Mouse (Mus musculus): ENCODE data around the gene Mansc1. TPM values are rescaled to one million over a fixed set of nuclear protein-coding genes. Genes with fewer than 3 reads are reported as not detected.

The Mansc1 gene
- total RNA-seq, 1 experiment from 2014 or later = 6.1 TPM

DNA sequence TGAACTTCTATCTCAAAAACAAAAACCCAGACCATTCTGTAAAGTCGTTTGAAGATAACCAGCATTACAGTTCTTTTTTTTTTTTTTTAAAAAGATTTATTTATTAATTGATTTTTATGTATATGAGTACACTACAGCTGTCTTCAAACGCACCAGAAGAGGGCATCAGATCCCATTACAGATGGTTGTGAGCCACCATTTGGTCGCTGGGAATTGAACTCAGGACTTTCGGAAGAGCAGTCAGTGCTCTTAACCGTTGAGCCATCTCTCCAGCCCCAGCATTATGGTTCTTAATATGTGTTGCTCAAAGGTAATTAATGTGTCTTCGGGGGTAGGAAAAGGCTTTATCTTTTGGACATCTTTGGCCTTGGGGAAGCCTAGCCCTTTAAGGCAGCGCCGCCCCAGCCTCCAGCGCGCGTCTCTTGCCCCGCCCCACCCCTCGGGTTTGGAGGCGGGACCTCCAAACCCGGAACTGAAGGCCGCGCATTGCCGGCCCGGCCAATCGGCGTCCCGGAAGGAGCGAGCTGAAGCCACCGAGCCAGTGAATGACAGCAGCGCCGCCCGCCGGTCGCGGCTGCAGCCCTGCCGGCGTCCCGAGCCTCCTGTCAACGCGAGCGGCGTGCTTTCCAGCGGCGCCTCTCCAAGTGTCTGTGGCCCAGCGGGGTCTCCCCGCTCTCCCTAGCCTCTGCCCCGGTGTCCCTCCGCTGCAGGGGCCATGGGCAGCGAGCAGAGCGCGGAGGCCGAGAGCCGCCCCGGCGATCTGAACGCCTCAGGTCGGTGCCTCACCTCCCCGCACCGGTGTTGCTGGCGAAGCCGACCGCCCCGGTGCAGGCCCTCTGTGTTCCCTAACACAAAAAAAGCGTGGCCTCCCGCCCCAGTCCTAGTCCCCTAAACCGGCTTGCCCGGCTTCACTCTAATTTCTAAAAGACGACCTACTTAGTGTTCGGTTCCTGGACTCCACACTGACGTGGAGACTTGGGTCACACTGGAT, 8.5 kb upstream of the Mansc1 start:
- ATAC-seq (replicated peaks; ENCODE audit: low read depth, poor library complexity, severe bottlenecking) = peak; percentile 97

DNA sequence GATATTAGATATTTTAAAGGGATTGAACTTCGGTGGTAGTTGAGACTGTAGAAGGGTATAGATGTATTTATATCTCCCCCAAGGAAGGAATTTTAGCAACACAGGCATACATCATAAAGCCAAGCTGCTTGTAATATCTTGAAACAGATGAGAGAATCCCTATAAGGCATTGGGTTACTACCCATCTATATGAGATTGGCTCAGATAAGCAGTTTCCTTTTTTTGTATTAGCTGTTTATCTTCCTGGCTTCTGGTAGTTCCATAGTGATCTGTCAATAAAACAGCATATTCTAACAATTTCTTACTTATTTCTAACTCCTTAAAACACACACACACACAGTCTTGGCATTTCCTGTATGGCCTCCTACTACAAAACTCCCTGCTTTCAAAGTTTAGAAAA, 7.6 kb upstream of the Mansc1 start:
- ATAC-seq (replicated peaks; ENCODE audit: low read depth, poor library complexity, severe bottlenecking) = no peak

DNA sequence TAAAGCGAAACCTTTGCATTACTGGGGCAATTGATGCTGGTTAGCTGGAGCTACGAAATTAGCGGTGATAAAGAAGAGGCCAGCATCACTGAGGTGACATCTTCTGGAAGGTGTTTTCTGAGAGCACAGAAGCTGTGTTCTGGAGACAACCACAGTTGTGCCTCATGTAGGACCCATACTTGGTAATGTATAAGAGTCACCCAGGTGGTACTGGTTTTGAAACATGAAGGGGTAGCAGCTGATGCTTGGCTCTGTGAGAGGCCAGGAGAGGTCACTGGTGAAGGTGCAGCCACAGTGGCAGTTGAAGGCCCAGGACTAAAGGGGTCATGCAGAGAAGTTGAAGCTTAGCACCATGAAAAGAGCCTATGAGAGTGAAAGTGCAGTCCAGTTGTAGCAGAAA, 6.9 kb upstream of the Mansc1 start, which contains the start of gene Borcs5:
Borcs5 (plus strand) TSS at position 301 of the 400 bp plus-strand sequence.
- no peak for ATAC-seq (replicated peaks; ENCODE audit: low read depth, poor library complexity, severe bottlenecking)

DNA sequence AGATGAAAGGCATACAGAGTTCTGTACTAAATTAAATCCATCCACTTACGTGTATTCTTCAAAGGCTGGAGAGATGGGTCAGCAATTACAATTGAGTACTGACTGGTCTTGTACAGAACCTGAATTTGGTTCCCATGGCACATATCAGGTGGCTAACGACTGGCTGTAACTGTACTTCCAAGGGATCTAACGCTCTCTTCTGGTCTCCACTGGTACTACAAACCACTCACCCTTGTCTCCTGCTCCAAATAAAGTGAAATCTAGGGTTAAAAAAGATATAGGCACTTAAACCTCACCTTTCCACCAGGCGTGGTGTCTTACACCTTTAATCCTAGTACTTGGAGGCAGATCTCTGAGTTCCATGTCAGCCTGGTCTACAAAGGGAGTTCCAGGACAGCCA, 4.2 kb upstream of the Mansc1 start:
- no peak for ATAC-seq (replicated peaks; ENCODE audit: low read depth, poor library complexity, severe bottlenecking)

DNA sequence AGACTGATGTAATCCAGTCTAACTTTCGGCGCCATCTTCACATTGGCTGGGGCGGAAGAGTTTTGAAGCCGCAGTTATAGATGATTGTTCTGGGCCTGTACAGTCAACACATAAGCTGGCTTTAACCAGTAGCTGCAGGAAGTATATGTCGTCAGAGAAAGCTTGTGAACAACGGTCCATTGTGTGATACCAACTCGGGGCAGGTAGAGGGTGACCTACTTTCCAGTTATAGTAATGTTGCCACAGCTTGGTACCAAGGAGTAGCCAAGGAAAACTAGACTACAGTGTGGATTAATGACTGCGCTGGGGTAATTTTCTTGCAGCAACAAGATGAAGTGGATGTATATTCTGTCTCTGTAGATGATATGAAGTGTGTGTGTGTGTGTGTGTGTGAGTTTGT, 1.3 kb upstream of the Mansc1 start:
- ATAC-seq (replicated peaks; ENCODE audit: low read depth, poor library complexity, severe bottlenecking) = no peak

DNA sequence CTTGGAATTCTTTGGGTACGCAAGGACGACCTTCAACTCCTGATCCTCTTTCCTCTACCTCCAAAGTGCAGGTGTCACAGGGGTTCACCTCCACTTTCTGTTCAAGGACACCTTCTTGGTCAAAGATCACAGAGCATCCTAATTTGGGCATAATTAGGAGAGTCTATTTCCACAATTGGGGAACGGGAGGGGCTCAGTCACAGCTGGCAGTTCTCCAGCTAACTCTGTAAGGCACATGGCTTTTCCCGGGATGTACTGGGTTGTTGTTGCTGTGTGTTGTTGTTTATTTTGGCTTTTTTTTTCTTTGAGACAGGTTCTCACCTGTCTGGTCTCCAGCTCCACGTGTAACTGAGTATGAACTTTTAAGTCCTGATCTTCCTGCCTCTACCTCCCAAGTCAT, 468 bp upstream of the Mansc1 start:
- no peak for ATAC-seq (replicated peaks; ENCODE audit: low read depth, poor library complexity, severe bottlenecking)

DNA sequence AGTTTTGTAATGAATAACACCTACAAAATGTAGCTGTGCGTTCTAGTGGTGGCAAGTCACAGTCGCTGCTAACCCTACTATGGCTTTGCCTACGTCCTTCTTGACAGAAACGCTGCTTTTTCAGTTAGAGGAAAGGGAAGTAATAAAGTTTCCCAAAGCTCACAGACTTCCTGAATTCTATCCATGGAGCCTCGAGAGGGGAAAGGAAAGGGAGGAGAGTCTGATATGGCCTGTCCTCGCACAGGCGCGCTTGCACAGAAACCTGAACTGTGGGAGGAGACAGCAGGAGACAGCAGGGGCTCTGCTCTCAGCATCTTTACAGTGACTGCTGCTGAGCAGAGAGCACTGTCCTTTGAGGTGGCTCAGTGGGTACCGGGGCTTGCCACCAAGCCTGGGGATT, 1.8 kb downstream of the Mansc1 start:
- ATAC-seq (replicated peaks; ENCODE audit: low read depth, poor library complexity, severe bottlenecking) = peak; percentile 55

DNA sequence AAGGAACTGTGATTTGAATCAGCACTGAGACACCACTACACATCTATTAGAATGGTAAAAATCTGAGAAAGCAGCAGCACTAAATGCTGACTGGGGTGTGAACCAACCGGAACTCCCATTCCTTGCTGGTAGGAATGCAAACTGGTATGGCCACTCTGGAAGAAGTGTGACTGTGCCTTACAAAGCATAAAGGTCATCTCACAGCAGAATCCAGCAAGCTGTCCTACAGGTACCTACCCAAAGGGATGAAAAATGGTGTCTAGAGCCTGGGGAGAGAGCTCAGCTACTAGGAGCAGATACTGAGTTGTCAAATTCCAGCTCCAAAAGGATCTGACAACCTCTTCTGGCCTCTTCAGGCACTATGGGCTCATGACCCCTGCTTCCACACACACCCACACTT, 5.7 kb downstream of the Mansc1 start:
- ATAC-seq (replicated peaks; ENCODE audit: low read depth, poor library complexity, severe bottlenecking) = no peak

DNA sequence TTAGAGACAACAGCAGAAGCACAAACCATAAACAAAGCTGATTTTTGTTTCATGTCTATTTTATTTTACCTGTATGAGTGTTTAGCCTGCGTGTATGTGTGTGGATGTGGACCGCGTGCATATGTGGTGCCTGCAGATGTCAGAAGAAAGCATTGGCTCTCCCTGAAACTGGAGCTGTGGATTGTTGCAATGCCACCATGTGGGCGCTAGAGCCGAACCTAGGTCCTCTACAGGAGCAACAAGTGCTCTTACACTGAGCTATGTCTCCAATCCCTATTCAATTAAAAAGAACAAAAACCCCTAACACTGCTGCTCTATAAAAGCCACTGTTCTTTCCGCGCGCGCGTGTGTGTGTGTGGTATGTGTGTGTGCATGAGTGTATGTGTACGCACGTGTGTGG, 6.9 kb downstream of the Mansc1 start:
- no peak for ATAC-seq (replicated peaks; ENCODE audit: low read depth, poor library complexity, severe bottlenecking)

DNA sequence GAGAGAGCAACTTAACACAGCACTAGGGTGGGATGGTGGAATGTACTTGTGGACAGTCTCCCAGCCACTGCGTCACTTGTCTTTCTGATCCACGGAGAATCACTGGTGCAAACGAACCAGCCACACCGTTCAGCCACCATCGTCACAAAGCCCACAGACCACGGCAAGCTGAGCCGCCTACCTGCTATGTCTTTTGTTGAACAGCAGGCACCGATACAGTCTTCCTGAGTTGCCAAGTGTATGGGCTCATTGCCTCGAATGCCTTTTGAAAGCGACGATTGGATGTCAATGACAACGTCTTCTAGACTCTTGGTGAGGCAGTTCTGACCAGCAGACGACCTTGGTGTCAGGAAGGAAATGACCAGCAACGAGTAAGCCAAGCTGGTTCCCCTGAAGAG, 10.7 kb downstream of the Mansc1 start:
- ATAC-seq (replicated peaks; ENCODE audit: low read depth, poor library complexity, severe bottlenecking) = no peak

DNA sequence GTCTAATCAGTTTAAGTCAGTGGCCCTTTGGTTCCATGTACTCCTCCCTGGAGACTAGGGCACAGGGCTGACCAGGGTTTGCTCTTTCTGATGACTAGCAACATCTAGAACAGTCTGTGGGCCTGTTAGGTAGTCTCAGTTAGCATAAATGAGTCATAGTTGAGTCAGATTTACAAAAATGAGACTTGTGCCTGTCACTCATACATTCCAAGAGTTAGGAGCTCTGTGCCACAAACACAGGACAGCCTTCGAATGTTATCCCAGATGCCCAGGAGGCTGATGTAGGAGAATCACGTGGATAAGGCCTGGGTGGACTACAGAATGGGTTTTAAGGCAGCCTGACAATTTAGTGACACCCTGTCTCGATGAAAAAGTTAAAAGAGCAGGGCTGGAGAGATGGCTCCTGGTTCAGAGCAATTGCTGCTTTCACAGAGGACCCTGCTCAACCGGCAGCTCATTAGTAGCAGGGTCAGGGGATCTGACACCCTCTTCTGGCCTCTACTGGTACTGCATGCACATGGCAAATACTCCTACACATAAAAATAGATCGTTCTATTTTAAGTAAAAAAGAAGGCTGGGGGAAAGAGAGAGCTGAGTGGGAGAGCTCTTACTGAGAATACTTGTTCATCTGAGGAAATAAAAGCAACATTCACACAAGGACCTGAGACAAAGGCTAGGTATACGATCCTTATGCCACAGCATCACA, 11.3 kb downstream of the Mansc1 start:
- ATAC-seq (replicated peaks; ENCODE audit: low read depth, poor library complexity, severe bottlenecking) = peak; percentile 78

DNA sequence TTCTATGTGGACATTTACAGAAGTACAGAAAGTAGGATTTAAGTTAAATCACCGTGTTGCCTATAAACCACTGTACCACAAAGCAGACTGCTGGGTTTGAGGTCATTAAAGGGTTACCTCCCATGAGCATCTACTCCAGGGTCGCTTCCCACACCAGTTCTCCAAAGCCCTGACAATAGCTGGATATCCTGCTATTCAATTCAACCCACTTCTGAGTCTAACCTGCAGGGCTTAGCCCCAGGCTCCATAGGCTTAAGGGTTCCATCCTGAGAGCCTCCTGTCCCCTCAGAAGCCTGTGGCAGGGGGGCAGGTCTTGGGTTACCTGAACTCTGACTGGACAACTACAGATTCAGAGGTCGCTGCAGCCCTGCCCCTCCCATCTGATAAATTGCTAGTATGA, 12.2 kb downstream of the Mansc1 start:
- no peak for ATAC-seq (replicated peaks; ENCODE audit: low read depth, poor library complexity, severe bottlenecking)

DNA sequence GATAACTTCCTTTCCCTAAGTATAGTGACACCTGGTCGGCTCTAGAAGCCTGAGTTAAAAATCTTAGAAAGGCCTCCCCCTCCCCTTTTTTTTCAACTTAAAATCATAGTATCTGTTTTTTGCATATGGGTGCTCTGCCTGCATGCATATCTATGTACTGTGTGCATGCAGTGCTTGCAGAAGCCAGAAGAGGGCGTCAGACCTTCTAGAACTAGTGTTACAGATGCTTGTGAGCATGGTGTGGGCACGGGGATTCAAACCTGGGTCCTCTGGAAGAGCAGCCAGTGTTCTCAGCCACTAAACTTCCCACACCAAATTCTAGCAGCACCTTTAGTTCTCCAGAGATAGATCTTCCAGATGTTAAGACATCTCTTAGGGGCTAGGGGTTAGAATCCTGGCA, 14.7 kb downstream of the Mansc1 start:
- no peak for ATAC-seq (replicated peaks; ENCODE audit: low read depth, poor library complexity, severe bottlenecking)

DNA sequence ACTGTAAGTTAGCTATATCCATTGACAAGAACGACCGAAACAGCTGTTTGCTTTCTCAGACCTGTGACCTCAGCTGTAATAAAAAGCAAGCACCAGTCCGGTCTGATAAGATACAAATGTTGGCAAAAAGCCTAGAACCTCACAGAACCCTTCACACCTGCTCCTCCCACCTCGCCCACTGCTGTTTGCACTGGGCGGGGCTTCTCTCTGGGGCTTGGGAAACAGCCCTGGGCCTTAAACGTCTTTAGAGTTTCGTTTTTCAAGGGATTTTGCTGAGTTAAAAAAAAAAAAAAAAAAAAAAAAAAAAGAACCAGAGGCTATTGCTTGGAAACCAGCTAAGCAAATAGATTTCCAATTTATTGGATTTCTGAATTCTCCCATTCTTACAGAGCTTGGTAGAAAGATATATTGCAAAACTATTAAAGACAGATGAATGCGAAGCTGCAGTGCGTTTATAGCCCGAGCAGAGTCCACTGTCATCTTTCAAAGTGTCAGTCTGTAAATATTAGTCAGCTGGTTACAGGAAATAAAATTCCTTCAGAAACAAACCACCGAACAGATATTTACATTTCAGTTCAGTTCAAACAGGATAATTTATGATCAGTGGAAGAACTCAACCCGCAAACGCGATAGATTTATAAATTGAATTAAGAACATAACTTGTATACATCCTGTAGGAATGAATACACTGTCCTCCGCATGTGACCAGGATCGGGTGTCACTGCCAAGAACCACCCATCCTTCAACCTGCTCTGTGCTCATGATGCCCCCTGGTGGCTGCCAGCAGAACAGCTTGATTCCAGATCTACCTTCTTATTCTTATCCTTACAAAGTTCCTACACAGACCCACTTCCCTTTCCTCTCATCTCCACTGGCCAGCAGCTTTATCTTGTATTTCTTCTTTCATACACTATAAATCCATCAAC, 17.3 kb downstream of the Mansc1 start:
- peak; percentile 92 for ATAC-seq (replicated peaks; ENCODE audit: low read depth, poor library complexity, severe bottlenecking)

DNA sequence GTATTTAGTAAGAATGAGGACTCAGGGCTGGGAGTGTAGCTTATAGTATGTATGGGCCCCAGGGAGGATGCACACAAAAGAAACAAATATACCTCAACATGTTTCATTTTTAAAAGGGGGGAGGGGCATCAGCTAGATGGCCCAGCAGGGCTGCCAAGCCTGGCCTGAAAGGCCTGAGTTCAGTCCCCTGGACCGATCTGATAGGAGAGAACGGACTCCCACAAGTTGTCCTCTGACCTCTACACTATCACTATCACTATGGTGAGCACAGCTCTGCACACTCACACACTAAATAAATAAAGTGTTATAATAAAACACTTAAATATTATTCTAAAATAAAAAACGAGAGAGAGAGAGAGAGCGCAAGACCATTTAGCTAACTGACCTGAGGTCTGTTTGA, 18.0 kb downstream of the Mansc1 start:
- peak; percentile 12 for ATAC-seq (replicated peaks; ENCODE audit: low read depth, poor library complexity, severe bottlenecking)

DNA sequence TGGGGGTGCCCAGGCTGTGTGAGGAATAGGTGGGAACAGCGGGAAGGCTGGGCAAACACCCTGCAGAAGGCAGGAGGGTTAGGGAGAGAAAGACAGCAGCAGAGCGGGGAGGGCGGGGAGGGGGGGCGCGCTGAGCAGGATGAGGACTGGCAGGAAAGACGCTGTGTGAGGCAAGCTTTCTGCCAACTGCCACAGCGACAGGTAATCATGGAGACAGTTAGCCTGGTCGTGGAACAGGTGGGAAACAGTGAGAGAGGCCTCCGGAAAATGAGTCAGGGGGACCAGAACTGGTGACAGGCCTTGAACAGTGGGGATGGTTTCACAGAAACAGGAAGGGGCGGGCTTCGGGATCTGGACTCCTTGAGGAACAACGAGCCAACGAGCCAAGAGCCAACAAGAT, 20.4 kb downstream of the Mansc1 start:
- ATAC-seq (replicated peaks; ENCODE audit: low read depth, poor library complexity, severe bottlenecking) = no peak

DNA sequence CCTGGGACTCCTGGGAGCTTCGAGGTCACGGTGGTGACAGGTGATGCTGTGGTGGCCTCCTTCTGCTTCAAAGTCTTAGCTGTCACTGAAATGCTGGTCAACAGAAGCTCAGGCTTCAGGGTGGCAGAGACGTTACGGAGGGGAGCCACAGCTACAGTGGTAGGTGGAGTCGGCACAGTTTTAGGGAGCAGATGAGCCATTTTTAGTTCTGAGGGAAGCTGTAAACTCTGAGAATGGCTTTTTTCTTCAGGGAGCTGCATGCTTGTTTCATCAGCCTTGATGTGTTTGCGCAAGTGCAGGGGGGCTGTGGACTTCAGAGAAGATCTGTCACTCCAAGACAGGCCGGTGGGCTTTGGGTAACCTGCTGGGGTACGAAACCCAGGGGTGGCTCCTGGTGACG, 21.9 kb downstream of the Mansc1 start:
- ATAC-seq (replicated peaks; ENCODE audit: low read depth, poor library complexity, severe bottlenecking) = no peak

DNA sequence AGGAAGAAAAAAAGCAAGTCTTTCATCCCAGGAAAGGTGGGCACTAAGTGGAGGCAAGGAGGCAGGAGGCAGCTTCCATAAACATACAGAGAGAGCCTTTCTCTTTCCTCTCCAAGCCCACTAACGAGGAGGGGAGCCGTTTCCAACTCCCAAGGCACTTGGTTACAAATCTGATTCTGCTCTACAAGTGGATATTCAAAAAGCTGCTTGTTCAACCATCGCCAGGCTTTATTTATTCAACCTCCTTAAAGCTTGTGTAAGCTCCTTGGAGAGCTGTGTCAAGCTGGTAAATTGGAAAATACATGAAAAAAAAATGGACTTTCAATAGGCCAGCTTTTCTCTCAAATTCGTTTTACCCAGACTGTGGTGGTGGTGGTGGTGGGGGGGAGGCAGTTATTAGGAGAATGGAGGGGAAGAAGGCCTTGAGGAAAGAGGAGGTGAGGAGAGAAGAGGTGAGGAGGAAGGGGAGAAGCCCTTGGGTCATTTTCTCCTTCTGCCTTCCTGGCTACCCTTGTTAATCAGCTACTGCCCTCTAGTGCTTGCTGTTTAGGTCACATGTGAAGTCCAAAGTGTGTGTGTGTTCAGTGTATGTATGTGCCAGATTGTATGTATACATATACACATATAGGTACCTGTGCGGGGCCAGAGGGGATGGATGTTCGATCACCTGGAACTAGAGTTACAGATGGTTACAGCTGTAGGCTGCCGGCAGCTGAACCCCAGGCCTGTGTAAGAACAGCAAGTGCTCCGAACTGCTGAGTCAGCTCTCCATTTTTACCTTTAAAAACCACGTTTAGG, 25.1 kb downstream of the Mansc1 start:
- ATAC-seq (replicated peaks; ENCODE audit: low read depth, poor library complexity, severe bottlenecking) = peak; percentile 79; the same call in 1 of the 2 replicates

DNA sequence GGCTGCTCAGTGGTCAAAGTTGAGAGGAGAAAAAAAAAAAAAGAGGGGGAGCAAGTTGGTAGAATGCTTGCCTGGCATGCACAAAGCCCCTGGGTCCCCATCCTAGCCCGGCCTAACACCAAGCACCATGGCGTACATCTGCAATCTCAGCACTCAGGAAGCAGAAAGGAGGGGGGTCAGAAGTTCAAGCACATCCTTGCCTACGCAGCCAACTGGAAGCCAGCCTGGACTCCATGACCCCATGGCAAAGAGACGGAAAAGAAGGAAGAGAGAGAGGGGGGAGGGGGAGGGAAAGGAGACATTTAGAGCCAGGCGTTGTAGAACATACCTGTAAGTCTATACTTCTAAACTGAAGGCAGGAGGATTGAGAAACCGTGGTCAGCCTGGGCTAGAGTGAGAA, 25.7 kb downstream of the Mansc1 start:
- no peak for ATAC-seq (replicated peaks; ENCODE audit: low read depth, poor library complexity, severe bottlenecking)
